Mouse (Mus musculus): ENCODE data around the gene Syna.

DNA sequence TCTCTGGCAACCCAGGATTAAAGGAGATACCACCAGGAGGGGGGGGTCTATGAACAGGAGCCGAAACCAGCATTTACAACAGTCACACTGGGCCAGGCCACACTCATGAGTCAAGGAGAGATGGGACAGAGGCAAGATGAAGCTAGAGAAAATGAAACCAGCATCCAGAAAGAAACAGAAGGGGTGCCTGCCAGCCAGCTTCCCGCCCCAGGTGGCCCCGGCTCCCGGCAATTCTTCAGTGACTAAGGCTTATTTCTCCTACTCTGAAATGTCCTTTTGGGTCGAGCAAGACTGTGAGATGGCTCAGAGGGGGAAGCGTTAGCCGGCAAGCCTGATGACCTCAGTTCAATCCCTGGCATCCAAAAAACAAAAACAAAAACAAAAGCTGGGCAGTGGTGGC, 13.2 kb downstream of the Syna start:
- TF ChIP-seq CTCF (IDR thresholded peaks at IDR 0.05; ENCODE audit: low read depth, low read length), result no peak
- TF ChIP-seq POLR2A (IDR thresholded peaks at IDR 0.05; ENCODE audit: insufficient read depth, low read length), result no peak
- no peak for TF ChIP-seq EP300 (IDR thresholded peaks at IDR 0.05; ENCODE audit: insufficient read depth, low read depth, low read length)

All from ES-Bruce4 (cell line).